Mouse (Mus musculus) lung, embryonic 15.5 days (tissue): ENCODE data around the gene Ngp. TPM values are rescaled to one million over a fixed set of nuclear protein-coding genes. Genes with fewer than 3 reads are reported as not detected.
A peak's percentile ranks its signal among the peaks of the same experiment; 100 is the strongest.
"Not testable (repeated sequence)": the region's sequence is repeated elsewhere in the genome, so short reads cannot be mapped to it uniquely, and the experiment has no call there.

Experiments used
- ATAC-seq: fragments of 200-750 bp; cut with Nextera tagmentation; 2 replicates; pipeline ENCODE4 v1.8.0; 2017; ENCODE audit warnings: moderate number of reproducible peaks, borderline replicate concordance; ENCODE audit not compliant: low FRiP score, low TSS enrichment; ENCODE audit errors: extremely low read depth
- H3K27ac ChIP-seq: fragments of 300-500 bp; sonication (generic); 2 replicates; pipeline ENCODE4 v1.5.1; 2015; ENCODE audit warnings: moderate library complexity, mild to moderate bottlenecking, inconsistent platforms
- H3K27me3 ChIP-seq: fragments of 300-500 bp; sonication (generic); 2 replicates; pipeline ENCODE4 v1.6.1; 2015; ENCODE audit warnings: inconsistent platforms
- H3K36me3 ChIP-seq: fragments of 300-500 bp; sonication (generic); 2 replicates; pipeline ENCODE4 v1.6.1; 2015; ENCODE audit warnings: inconsistent platforms
- H3K4me1 ChIP-seq: fragments of 300-500 bp; sonication (generic); 2 replicates; pipeline ENCODE4 v1.6.1; 2015; ENCODE audit warnings: inconsistent platforms
- H3K4me2 ChIP-seq: fragments of 300-500 bp; sonication (generic); 2 replicates; pipeline ENCODE4 v1.6.1; 2015; ENCODE audit warnings: inconsistent platforms, mild to moderate bottlenecking, moderate library complexity
- H3K4me3 ChIP-seq: fragments of 300-500 bp; sonication (generic); 2 replicates; pipeline ENCODE4 v1.5.1; 2015; ENCODE audit warnings: mild to moderate bottlenecking, inconsistent platforms
- H3K9ac ChIP-seq: fragments of 300-500 bp; sonication (generic); 2 replicates; pipeline ENCODE4 v1.6.1; 2015; ENCODE audit warnings: inconsistent platforms
- H3K9me3 ChIP-seq: fragments of 300-500 bp; sonication (generic); 2 replicates; pipeline ENCODE4 v1.6.1; 2016; ENCODE audit warnings: inconsistent platforms
- WGBS: fragments of 180-500 bp; shearing (Covaris S2); methylation state at CpG from one replicate; pipeline ENCODE4 v1.1.7; 2015; 5-methylcytosine and 5-hydroxymethylcytosine counted together
- polyA plus RNA-seq: library from polyadenylated mRNA; unstranded; fragments of >200 nt; fragmentation: Nextera tagmentation; extraction: Ambion mirVana; gene quantifications from 2 replicates; pipeline ENCODE4 v1.2.1, GENCODE M21; 2015

Ngp gene
- polyA plus RNA-seq, 1 experiment from 2014 or later: 3.7 TPM

GRCm38 (mm10) chr9:110400650-110401049 is 18.9 kb upstream of the Ngp start:
- ATAC-seq: no peak
- WGBS: 72% methylated on average over 5 of the region's 5 CpGs
- Histone ChIP-seq H3K9ac (no peak overlapping the region), H3K9me3 (no peaks in the 10 kb centered on the region), H3K36me3 (peaks cover 8% of the 10 kb centered on the region), H3K27ac (no peak overlapping the region), H3K4me1 (no peaks in the 10 kb centered on the region), H3K4me2 (no peak overlapping the region), H3K4me3 (no peak overlapping the region), H3K27me3 (no peaks in the 10 kb centered on the region)

GRCm38 (mm10) chr9:110402731-110403130 is 16.8 kb upstream of the Ngp start:
- Histone ChIP-seq H3K4me3 (no peak overlapping the region), H3K4me1 (peaks cover 8% of the 10 kb centered on the region), H3K27ac (no peak overlapping the region), H3K27me3 (no peaks in the 10 kb centered on the region), H3K9me3 (no peaks in the 10 kb centered on the region), H3K9ac (no peak overlapping the region), H3K4me2 (no peak overlapping the region), H3K36me3 (0 out of 2 replicates have a peak, but pooled peaks cover 2% of the 10 kb centered on the region)
- ATAC-seq: no peak
- 99% methylated on average over 2 of the region's 2 CpGs for WGBS

- H3K27me3 ChIP-seq, H3K36me3 ChIP-seq, H3K9ac ChIP-seq, H3K4me1 ChIP-seq, H3K4me2 ChIP-seq, H3K9me3 ChIP-seq, H3K4me3 ChIP-seq, ATAC-seq, H3K27ac ChIP-seq: not testable (repeated sequence)
- WGBS: 71% methylated on average over 4 of the region's 4 CpGs
Measured at GRCm38 (mm10) chr9:110403240-110403639, 16.3 kb upstream of the Ngp start.

- peak overlapping the region; percentile 97 for H3K4me3 ChIP-seq
- H3K9ac ChIP-seq: peak overlapping the region; percentile 90
- peak overlapping the region; percentile 89 for H3K4me2 ChIP-seq
- H3K4me1 ChIP-seq: peaks cover 13% of the 10 kb centered on the region
- WGBS: 1% methylated on average over 41 of the region's 41 CpGs
- H3K27me3 ChIP-seq: no peaks in the 10 kb centered on the region
- peak; percentile 61 for ATAC-seq
- H3K9me3 ChIP-seq: no peaks in the 10 kb centered on the region
- no peaks in the 10 kb centered on the region for H3K36me3 ChIP-seq
- H3K27ac ChIP-seq: peak overlapping the region; percentile 75
Measured at GRCm38 (mm10) chr9:110407311-110408098, 12.0 kb upstream of the Ngp start.

- peaks cover 20% of the 10 kb centered on the region for H3K4me1 ChIP-seq
- H3K36me3 ChIP-seq: no peaks in the 10 kb centered on the region
- 1% methylated on average over 39 of the region's 39 CpGs for WGBS
- H3K9ac ChIP-seq: peak within 1 kb of the TSS; percentile 90
- H3K27ac ChIP-seq: peak within 1 kb of the TSS; percentile 79
- H3K27me3 ChIP-seq: no peaks in the 10 kb centered on the region
- peak within 1 kb of the TSS; percentile 89 for H3K4me2 ChIP-seq
- H3K9me3 ChIP-seq: no peaks in the 10 kb centered on the region
- H3K4me3 ChIP-seq: peak within 1 kb of the TSS; percentile 97
- ATAC-seq: peak; percentile 96
Measured at GRCm38 (mm10) chr9:110408099-110408773, 11.3 kb upstream of the Ngp start, which contains the start of gene Ptpn23. Ptpn23 (minus strand) TSS chr9:110408213.

GRCm38 (mm10) chr9:110410908-110411887 is 8.3 kb upstream of the Ngp start:
- no peak overlapping the region for H3K4me3 ChIP-seq
- WGBS: 30% methylated on average over 6 of the region's 6 CpGs
- H3K27ac ChIP-seq: no peak overlapping the region
- no peak overlapping the region for H3K9ac ChIP-seq
- H3K27me3 ChIP-seq: no peaks in the 10 kb centered on the region
- ATAC-seq: no peak
- peaks cover 22% of the 10 kb centered on the region for H3K4me1 ChIP-seq
- no peaks in the 10 kb centered on the region for H3K9me3 ChIP-seq
- no peak overlapping the region for H3K4me2 ChIP-seq
- no peaks in the 10 kb centered on the region for H3K36me3 ChIP-seq

- Histone ChIP-seq H3K27me3 (no peaks in the 10 kb centered on the region), H3K27ac (peak overlapping the region; percentile 42; the same call in 1 of the 2 replicates), H3K4me2 (no peak overlapping the region), H3K4me3 (no peak overlapping the region), H3K9me3 (no peaks in the 10 kb centered on the region), H3K4me1 (peaks cover 14% of the 10 kb centered on the region), H3K9ac (no peak overlapping the region), H3K36me3 (no peaks in the 10 kb centered on the region)
- WGBS: 54% methylated on average over 7 of the region's 7 CpGs
- no peak for ATAC-seq
Measured at GRCm38 (mm10) chr9:110412926-110413325, 6.6 kb upstream of the Ngp start.

- Histone ChIP-seq H3K4me2 (no peak overlapping the region), H3K4me1 (peaks cover 10% of the 10 kb centered on the region), H3K9me3 (no peaks in the 10 kb centered on the region), H3K27ac (no peak overlapping the region), H3K36me3 (no peaks in the 10 kb centered on the region), H3K27me3 (no peaks in the 10 kb centered on the region), H3K4me3 (no peak overlapping the region), H3K9ac (no peak overlapping the region)
- 45% methylated on average over 9 of the region's 9 CpGs for WGBS
- peak; percentile 66 for ATAC-seq
Measured at GRCm38 (mm10) chr9:110413785-110414184, 5.8 kb upstream of the Ngp start.

- 77% methylated on average over 8 of the region's 8 CpGs for WGBS
- Histone ChIP-seq H3K9me3 (no peaks in the 10 kb centered on the region), H3K9ac (no peak overlapping the region), H3K36me3 (peaks cover 18% of the 10 kb centered on the region; the same call in 1 of the 2 replicates), H3K27me3 (no peaks in the 10 kb centered on the region), H3K4me3 (no peak overlapping the region), H3K4me1 (no peaks in the 10 kb centered on the region), H3K27ac (no peak overlapping the region), H3K4me2 (no peak overlapping the region)
- ATAC-seq: no peak
Measured at GRCm38 (mm10) chr9:110431241-110431640, 11.7 kb downstream of the Ngp start.

GRCm38 (mm10) chr9:110433045-110433444 is 13.5 kb downstream of the Ngp start:
- Histone ChIP-seq H3K9ac (no peak overlapping the region), H3K4me3 (no peak overlapping the region), H3K36me3 (peaks cover 18% of the 10 kb centered on the region; the same call in 1 of the 2 replicates), H3K27me3 (no peaks in the 10 kb centered on the region), H3K9me3 (no peaks in the 10 kb centered on the region), H3K27ac (no peak overlapping the region), H3K4me2 (no peak overlapping the region), H3K4me1 (no peaks in the 10 kb centered on the region)
- WGBS: 85% methylated on average over 2 of the region's 2 CpGs
- no peak for ATAC-seq

- Histone ChIP-seq H3K9ac (no peak overlapping the region), H3K36me3 (peaks cover 17% of the 10 kb centered on the region; the same call in 1 of the 2 replicates), H3K9me3 (no peaks in the 10 kb centered on the region), H3K27ac (no peak overlapping the region), H3K4me3 (no peak overlapping the region), H3K27me3 (no peaks in the 10 kb centered on the region), H3K4me1 (no peaks in the 10 kb centered on the region), H3K4me2 (no peak overlapping the region)
- 92% methylated on average over 11 of the region's 11 CpGs for WGBS
- no peak for ATAC-seq
Measured at GRCm38 (mm10) chr9:110436041-110436440, 16.5 kb downstream of the Ngp start.
